Mouse (Mus musculus) fat pad, adult 2 months (tissue): Measurements from ENCODE around the gene Gpr107.

ENCODE experiments used
- DNase-seq: peaks from one replicate; pipeline ENCODE4 v3.0.0-alpha.2; 2011; ENCODE audit warnings: low read depth, low spot score; ENCODE audit errors: extremely low read depth

Gpr107 gene

GRCm38 (mm10) chr2:31151892-31152812 is at the start of gene Gpr107:
Gpr107 (plus strand) TSS chr2:31152316.
- DNase-seq = no peak

GRCm38 (mm10) chr2:31103321-31103720 is 48.8 kb upstream of the Gpr107 start:
- DNase-seq = no peak

- DNase-seq = no peak
Observed at GRCm38 (mm10) chr2:31105279-31105678, 46.8 kb upstream of the Gpr107 start.

GRCm38 (mm10) chr2:31106004-31106403 is 46.1 kb upstream of the Gpr107 start:
- no peak for DNase-seq

- DNase-seq = no peak
Observed at GRCm38 (mm10) chr2:31106621-31107320, 45.3 kb upstream of the Gpr107 start.

GRCm38 (mm10) chr2:31108186-31108585 is 43.9 kb upstream of the Gpr107 start:
- no peak for DNase-seq

GRCm38 (mm10) chr2:31109960-31110548 is 42.1 kb upstream of the Gpr107 start:
- no peak for DNase-seq

- DNase-seq = no peak
Observed at GRCm38 (mm10) chr2:31111685-31112084, 40.4 kb upstream of the Gpr107 start.

GRCm38 (mm10) chr2:31114205-31114604 is 37.9 kb upstream of the Gpr107 start:
- no peak for DNase-seq

GRCm38 (mm10) chr2:31115091-31115942 is 36.8 kb upstream of the Gpr107 start:
- DNase-seq = no peak

GRCm38 (mm10) chr2:31115943-31116731 is 36.0 kb upstream of the Gpr107 start:
- no peak for DNase-seq

- DNase-seq = no peak
Observed at GRCm38 (mm10) chr2:31118211-31118610, 33.9 kb upstream of the Gpr107 start.

- DNase-seq = no peak
Observed at GRCm38 (mm10) chr2:31118639-31119380, 33.3 kb upstream of the Gpr107 start.

- no peak for DNase-seq
Observed at GRCm38 (mm10) chr2:31119795-31120194, 32.3 kb upstream of the Gpr107 start.

GRCm38 (mm10) chr2:31121131-31121693 is 30.9 kb upstream of the Gpr107 start:
- DNase-seq = no peak

GRCm38 (mm10) chr2:31122806-31123205 is 29.3 kb upstream of the Gpr107 start:
- no peak for DNase-seq

GRCm38 (mm10) chr2:31123493-31123892 is 28.6 kb upstream of the Gpr107 start:
- no peak for DNase-seq

- DNase-seq = no peak
Observed at GRCm38 (mm10) chr2:31124694-31125093, 27.4 kb upstream of the Gpr107 start.

GRCm38 (mm10) chr2:31125156-31125555 is 27.0 kb upstream of the Gpr107 start:
- DNase-seq = no peak
